Mouse (Mus musculus) embryo, embryonic 10 days (tissue): Measurements from ENCODE around the gene Slc25a43.

Experiments used
- DNase-seq: peaks from one replicate; pipeline ENCODE4 v3.0.0-alpha.2; 2015; ENCODE audit warnings: low spot score

The Slc25a43 gene

GRCm38 (mm10) chrX:36823932-36824711 lies 80.7 kb downstream of the Slc25a43 start:
- no peak for DNase-seq

- no peak for DNase-seq
Observed at GRCm38 (mm10) chrX:36825032-36825431, 81.6 kb downstream of the Slc25a43 start.
